Mouse (Mus musculus): ENCODE measurements around the gene Defa23. TPM values are rescaled to one million over a fixed set of nuclear protein-coding genes. Genes with fewer than 3 reads are reported as not detected.
"Not testable (repeated sequence)": the region's sequence is repeated elsewhere in the genome, so short reads cannot be mapped to it uniquely, and the experiment has no call there.

Defa23 gene
- not detected for total RNA-seq (2021)
- long read RNA-seq, experiment 1, result 0 reads
- long read RNA-seq, experiment 2, result 0 reads

- not testable (repeated sequence) for DNase-seq
Observed at GRCm38 (mm10) chr8:21054747-21055146, at the start of gene Defa23. Defa23 (plus strand) TSS chr8:21055047.

GRCm38 (mm10) chr8:21006801-21007200 is 48.0 kb upstream of the Defa23 start:
- no peak for DNase-seq

- DNase-seq, result not testable (repeated sequence)
Observed at GRCm38 (mm10) chr8:21008578-21008977, 46.3 kb upstream of the Defa23 start.

GRCm38 (mm10) chr8:21010548-21010947 is 44.3 kb upstream of the Defa23 start:
- DNase-seq, result not testable (repeated sequence)

GRCm38 (mm10) chr8:21025245-21025644 is 29.6 kb upstream of the Defa23 start, which contains the start of gene Defa21:
Defa21 (plus strand) TSS chr8:21025545.
- not testable (repeated sequence) for DNase-seq

GRCm38 (mm10) chr8:21064738-21065137 is 9.9 kb downstream of the Defa23 start, which contains the start of gene Defa35:
Defa35 (plus strand) TSS chr8:21065038.
- not testable (repeated sequence) for DNase-seq

- DNase-seq, result not testable (repeated sequence)
Observed at GRCm38 (mm10) chr8:21084142-21084541, 29.3 kb downstream of the Defa23 start, which contains the start of gene Defa25. Defa25 (plus strand) TSS chr8:21084442.

- no peak for DNase-seq
Observed at GRCm38 (mm10) chr8:21093106-21093505, 38.3 kb downstream of the Defa23 start.

- DNase-seq, result not testable (repeated sequence)
Observed at GRCm38 (mm10) chr8:21095950-21096349, 41.1 kb downstream of the Defa23 start, which contains the start of gene Gm14851. Gm14851 (minus strand) TSS chr8:21096050.

Other genes with a start within 250 kb of the Defa23 start
- gene Defb33, start 162.4 kb upstream of the Defa23 start, total RNA-seq (2021), result not detected
- gene Gm15056, start 152.4 kb upstream of the Defa23 start, total RNA-seq (2021), result not detected
- gene Gm6040, start 133.0 kb upstream of the Defa23 start, total RNA-seq (2021), result not detected
- gene AY761185, start 110.3 kb upstream of the Defa23 start, total RNA-seq (2021), result not detected
- not detected for gene Defa21, start 29.5 kb upstream of the Defa23 start, total RNA-seq (2021)
- not detected for gene Defa35, start 10.0 kb downstream of the Defa23 start, total RNA-seq (2021)
- gene Defa25, start 29.4 kb downstream of the Defa23 start, total RNA-seq (2021), result not detected
- gene Gm14851, start 41.0 kb downstream of the Defa23 start, total RNA-seq (2021), result not detected
- gene Defa30, start 79.6 kb downstream of the Defa23 start, total RNA-seq (2021), result not detected
- not detected for gene Defa22, start 107.2 kb downstream of the Defa23 start, total RNA-seq (2021)
- gene Defa31, start 136.6 kb downstream of the Defa23 start, total RNA-seq (2021), result not detected
- not detected for gene Gm15293, start 146.5 kb downstream of the Defa23 start, total RNA-seq (2021)
- gene Gm15292, start 194.7 kb downstream of the Defa23 start, total RNA-seq (2021), result not detected

Data from gastrocnemius, postnatal 25 days (tissue).